Mouse (Mus musculus): ENCODE data around the gene Fam189a2.

Fam189a2 gene

GRCm38 (mm10) chr19:23941422-23941949 is 89.3 kb downstream of the Fam189a2 start:
- no peak for DNase-seq (ENCODE audit: low spot score)

- DNase-seq (ENCODE audit: low spot score): no peak
Observed at GRCm38 (mm10) chr19:23930826-23931225, 100.0 kb downstream of the Fam189a2 start.

- DNase-seq (ENCODE audit: low spot score): no peak
Observed at GRCm38 (mm10) chr19:23925541-23925940, 105.3 kb downstream of the Fam189a2 start.

GRCm38 (mm10) chr19:23924791-23925190 is 106.0 kb downstream of the Fam189a2 start:
- DNase-seq (ENCODE audit: low spot score): no peak

- DNase-seq (ENCODE audit: low spot score): no peak
Observed at GRCm38 (mm10) chr19:23924057-23924456, 106.8 kb downstream of the Fam189a2 start.

Measured in MN1 (cell line).